Mouse (Mus musculus): ENCODE results near the gene Mex3a.
"Not testable (repeated sequence)": the region's sequence is repeated elsewhere in the genome, so short reads cannot be mapped to it uniquely, and the experiment has no call there.

Gene Mex3a

GRCm38 (mm10) chr3:88570341-88570740 is 38.1 kb downstream of the Mex3a start:
- peaks cover 72% of the 10 kb centered on the region for H3K4me1 ChIP-seq (replicated peaks; ENCODE audit: low read depth, low read length)
- peaks cover 55% of the 10 kb centered on the region for H3K36me3 ChIP-seq (ENCODE audit: insufficient read depth, low read length)
- peak overlapping the region; percentile 80 for H3K4me3 ChIP-seq (replicated peaks; ENCODE audit: low read length)
- H3K9me3 ChIP-seq (ENCODE audit: low read length) = peaks cover 43% of the 10 kb centered on the region
- TF ChIP-seq CTCF (conservative IDR thresholded peaks at IDR 0.05; ENCODE audit: low read length) (no peak), POU5F1 (IDR thresholded peaks at IDR 0.05; ENCODE audit: borderline replicate concordance, low read length) (no peak), NANOG (IDR thresholded peaks at IDR 0.05; ENCODE audit: borderline replicate concordance, low read length) (no peak)
- H3K27me3 ChIP-seq (ENCODE audit: insufficient read depth, low read length) = no peaks in the 10 kb centered on the region

- Histone ChIP-seq H3K27me3 (ENCODE audit: insufficient read depth, low read length) (no peaks in the 10 kb centered on the region), H3K9me3 (ENCODE audit: low read length) (peaks cover 43% of the 10 kb centered on the region), H3K4me1 (replicated peaks; ENCODE audit: low read depth, low read length) (peaks cover 57% of the 10 kb centered on the region), H3K36me3 (ENCODE audit: insufficient read depth, low read length) (peaks cover 46% of the 10 kb centered on the region), H3K4me3 (replicated peaks; ENCODE audit: low read length) (peak overlapping the region; percentile 80; the same call in 1 of the 2 replicates)
- TF ChIP-seq POU5F1 (IDR thresholded peaks at IDR 0.05; ENCODE audit: borderline replicate concordance, low read length) (peak; percentile 91; the same call in 1 of the 2 replicates), CTCF (conservative IDR thresholded peaks at IDR 0.05; ENCODE audit: low read length) (no peak), NANOG (IDR thresholded peaks at IDR 0.05; ENCODE audit: borderline replicate concordance, low read length) (peak; percentile 100)
Observed at GRCm38 (mm10) chr3:88571856-88572255, 39.7 kb downstream of the Mex3a start.

- H3K27me3 ChIP-seq (ENCODE audit: insufficient read depth, low read length) = no peaks in the 10 kb centered on the region
- TF ChIP-seq CTCF (conservative IDR thresholded peaks at IDR 0.05; ENCODE audit: low read length) (no peak), POU5F1 (IDR thresholded peaks at IDR 0.05; ENCODE audit: borderline replicate concordance, low read length) (no peak), NANOG (IDR thresholded peaks at IDR 0.05; ENCODE audit: borderline replicate concordance, low read length) (no peak)
- peaks cover 38% of the 10 kb centered on the region for H3K36me3 ChIP-seq (ENCODE audit: insufficient read depth, low read length)
- H3K4me3 ChIP-seq (replicated peaks; ENCODE audit: low read length) = no peak overlapping the region; the same call in 1 of the 2 replicates
- peaks cover 43% of the 10 kb centered on the region for H3K9me3 ChIP-seq (ENCODE audit: low read length)
- peaks cover 48% of the 10 kb centered on the region for H3K4me1 ChIP-seq (replicated peaks; ENCODE audit: low read depth, low read length)
Observed at GRCm38 (mm10) chr3:88572835-88573234, 40.6 kb downstream of the Mex3a start.

GRCm38 (mm10) chr3:88573810-88574209 is 41.6 kb downstream of the Mex3a start:
- Histone ChIP-seq H3K9me3 (ENCODE audit: low read length) (peaks cover 36% of the 10 kb centered on the region), H3K4me3 (replicated peaks; ENCODE audit: low read length) (no peak overlapping the region), H3K4me1 (replicated peaks; ENCODE audit: low read depth, low read length) (peaks cover 47% of the 10 kb centered on the region), H3K27me3 (ENCODE audit: insufficient read depth, low read length) (no peaks in the 10 kb centered on the region), H3K36me3 (ENCODE audit: insufficient read depth, low read length) (peaks cover 29% of the 10 kb centered on the region)
- TF ChIP-seq CTCF (conservative IDR thresholded peaks at IDR 0.05; ENCODE audit: low read length) (no peak), NANOG (IDR thresholded peaks at IDR 0.05; ENCODE audit: borderline replicate concordance, low read length) (no peak)

- peaks cover 44% of the 10 kb centered on the region for H3K4me1 ChIP-seq (replicated peaks; ENCODE audit: low read depth, low read length)
- H3K27me3 ChIP-seq (ENCODE audit: insufficient read depth, low read length) = no peaks in the 10 kb centered on the region
- H3K36me3 ChIP-seq (ENCODE audit: insufficient read depth, low read length) = peaks cover 19% of the 10 kb centered on the region
- TF ChIP-seq CTCF (conservative IDR thresholded peaks at IDR 0.05; ENCODE audit: low read length) (no peak), POU5F1 (IDR thresholded peaks at IDR 0.05; ENCODE audit: borderline replicate concordance, low read length) (peak; percentile 87; the same call in 1 of the 2 replicates), NANOG (IDR thresholded peaks at IDR 0.05; ENCODE audit: borderline replicate concordance, low read length) (peak; percentile 81)
- H3K4me3 ChIP-seq (replicated peaks; ENCODE audit: low read length) = peak within 1 kb of the TSS; percentile 94
- peaks cover 19% of the 10 kb centered on the region for H3K9me3 ChIP-seq (ENCODE audit: low read length)
Observed at GRCm38 (mm10) chr3:88575540-88575939, 43.3 kb downstream of the Mex3a start, which contains the start of gene Ssr2. Gene Ssr2, plus strand, starts transcription at chr3:88575876.

GRCm38 (mm10) chr3:88577846-88578245 is 45.7 kb downstream of the Mex3a start:
- H3K4me1 ChIP-seq (replicated peaks; ENCODE audit: low read depth, low read length) = peaks cover 54% of the 10 kb centered on the region
- H3K4me3 ChIP-seq (replicated peaks; ENCODE audit: low read length) = peak overlapping the region; percentile 94
- H3K9me3 ChIP-seq (ENCODE audit: low read length); H3K27me3 ChIP-seq (ENCODE audit: insufficient read depth, low read length): not testable (repeated sequence)
- H3K36me3 ChIP-seq (ENCODE audit: insufficient read depth, low read length) = peaks cover 39% of the 10 kb centered on the region

GRCm38 (mm10) chr3:88578498-88579424 is 46.6 kb downstream of the Mex3a start:
- Histone ChIP-seq H3K4me1 (replicated peaks; ENCODE audit: low read depth, low read length) (peaks cover 55% of the 10 kb centered on the region), H3K27me3 (ENCODE audit: insufficient read depth, low read length) (no peaks in the 10 kb centered on the region), H3K36me3 (ENCODE audit: insufficient read depth, low read length) (peaks cover 48% of the 10 kb centered on the region), H3K9me3 (ENCODE audit: low read length) (no peaks in the 10 kb centered on the region), H3K4me3 (replicated peaks; ENCODE audit: low read length) (peak overlapping the region; percentile 94)
- no peak for TF ChIP-seq CTCF (conservative IDR thresholded peaks at IDR 0.05; ENCODE audit: low read length)
- TF ChIP-seq POU5F1 (IDR thresholded peaks at IDR 0.05; ENCODE audit: borderline replicate concordance, low read length) = no peak
- TF ChIP-seq NANOG (IDR thresholded peaks at IDR 0.05; ENCODE audit: borderline replicate concordance, low read length) = no peak

GRCm38 (mm10) chr3:88579454-88580117 is 47.4 kb downstream of the Mex3a start:
- peaks cover 57% of the 10 kb centered on the region for H3K4me1 ChIP-seq (replicated peaks; ENCODE audit: low read depth, low read length)
- TF ChIP-seq CTCF (conservative IDR thresholded peaks at IDR 0.05; ENCODE audit: low read length) (no peak), POU5F1 (IDR thresholded peaks at IDR 0.05; ENCODE audit: borderline replicate concordance, low read length) (no peak), NANOG (IDR thresholded peaks at IDR 0.05; ENCODE audit: borderline replicate concordance, low read length) (no peak)
- H3K9me3 ChIP-seq (ENCODE audit: low read length) = no peaks in the 10 kb centered on the region
- H3K4me3 ChIP-seq (replicated peaks; ENCODE audit: low read length) = peak overlapping the region; percentile 94
- H3K27me3 ChIP-seq (ENCODE audit: insufficient read depth, low read length) = no peaks in the 10 kb centered on the region
- H3K36me3 ChIP-seq (ENCODE audit: insufficient read depth, low read length) = peaks cover 56% of the 10 kb centered on the region
